Mouse (Mus musculus): ENCODE data around the gene Syt8. TPM values are rescaled to one million over a fixed set of nuclear protein-coding genes. Genes with fewer than 3 reads are reported as not detected.
A peak's percentile ranks its signal among the peaks of the same experiment; 100 is the strongest.

The Syt8 gene
- polyA plus RNA-seq, 1 experiment from 2014 or later: 0.32 TPM

GRCm38 (mm10) chr7:142446264-142446663 is 11.6 kb downstream of the Syt8 start:
- Histone ChIP-seq H3K9ac (ENCODE audit: low read length) (no peak overlapping the region), H3K4me2 (ENCODE audit: low read depth, low read length) (no peak overlapping the region), H3K9me3 (replicated peaks; ENCODE audit: control insufficient read depth, low read length) (no peaks in the 10 kb centered on the region), H3K27ac (ENCODE audit: low read length) (no peak overlapping the region), H3K4me3 (ENCODE audit: low read length) (no peak overlapping the region), H3K4me1 (ENCODE audit: control insufficient read depth, insufficient read depth, low read length) (peaks cover 18% of the 10 kb centered on the region), H3K36me3 (ENCODE audit: control insufficient read depth, insufficient read depth) (no peaks in the 10 kb centered on the region), H3K27me3 (ENCODE audit: control insufficient read depth, insufficient read depth, low read length) (no peaks in the 10 kb centered on the region)
- no peak for ATAC-seq (replicated peaks; ENCODE audit: extremely low read depth, insufficient read depth, low FRiP score)
- WGBS: 84% methylated on average over 4 of the region's 4 CpGs

GRCm38 (mm10) chr7:142449038-142449617 is 14.5 kb downstream of the Syt8 start:
- H3K4me2 ChIP-seq (ENCODE audit: low read depth, low read length): no peak overlapping the region
- peak overlapping the region; percentile 4; the same call in 1 of the 2 replicates for H3K27ac ChIP-seq (ENCODE audit: low read length)
- H3K9ac ChIP-seq (ENCODE audit: low read length): no peak overlapping the region
- H3K4me3 ChIP-seq (ENCODE audit: low read length): no peak overlapping the region
- H3K27me3 ChIP-seq (ENCODE audit: control insufficient read depth, insufficient read depth, low read length): no peaks in the 10 kb centered on the region
- H3K9me3 ChIP-seq (replicated peaks; ENCODE audit: control insufficient read depth, low read length): no peaks in the 10 kb centered on the region
- WGBS: 69% methylated on average over 6 of the region's 6 CpGs
- no peak for ATAC-seq (replicated peaks; ENCODE audit: extremely low read depth, insufficient read depth, low FRiP score)
- H3K36me3 ChIP-seq (ENCODE audit: control insufficient read depth, insufficient read depth): no peaks in the 10 kb centered on the region
- peaks cover 9% of the 10 kb centered on the region for H3K4me1 ChIP-seq (ENCODE audit: control insufficient read depth, insufficient read depth, low read length)

GRCm38 (mm10) chr7:142454706-142455105 is 20.1 kb downstream of the Syt8 start:
- no peak overlapping the region for H3K4me2 ChIP-seq (ENCODE audit: low read depth, low read length)
- peak overlapping the region; percentile 40; the same call in 1 of the 2 replicates for H3K9ac ChIP-seq (ENCODE audit: low read length)
- no peaks in the 10 kb centered on the region for H3K27me3 ChIP-seq (ENCODE audit: control insufficient read depth, insufficient read depth, low read length)
- WGBS: 61% methylated on average over 1 of the region's 1 CpGs
- H3K4me1 ChIP-seq (ENCODE audit: control insufficient read depth, insufficient read depth, low read length): peaks cover 49% of the 10 kb centered on the region
- ATAC-seq (replicated peaks; ENCODE audit: extremely low read depth, insufficient read depth, low FRiP score): no peak
- H3K9me3 ChIP-seq (replicated peaks; ENCODE audit: control insufficient read depth, low read length): no peaks in the 10 kb centered on the region
- H3K27ac ChIP-seq (ENCODE audit: low read length): peak overlapping the region; percentile 95
- H3K4me3 ChIP-seq (ENCODE audit: low read length): no peak overlapping the region
- H3K36me3 ChIP-seq (ENCODE audit: control insufficient read depth, insufficient read depth): no peaks in the 10 kb centered on the region

- Histone ChIP-seq H3K36me3 (ENCODE audit: control insufficient read depth, insufficient read depth) (no peaks in the 10 kb centered on the region), H3K27ac (ENCODE audit: low read length) (peak overlapping the region; percentile 95), H3K9ac (ENCODE audit: low read length) (no peak overlapping the region), H3K4me1 (ENCODE audit: control insufficient read depth, insufficient read depth, low read length) (peaks cover 54% of the 10 kb centered on the region), H3K4me3 (ENCODE audit: low read length) (no peak overlapping the region), H3K27me3 (ENCODE audit: control insufficient read depth, insufficient read depth, low read length) (no peaks in the 10 kb centered on the region), H3K9me3 (replicated peaks; ENCODE audit: control insufficient read depth, low read length) (no peaks in the 10 kb centered on the region), H3K4me2 (ENCODE audit: low read depth, low read length) (no peak overlapping the region)
- WGBS: 58% methylated on average over 2 of the region's 2 CpGs
- no peak for ATAC-seq (replicated peaks; ENCODE audit: extremely low read depth, insufficient read depth, low FRiP score)
Measured at GRCm38 (mm10) chr7:142455251-142455650, 20.6 kb downstream of the Syt8 start.

GRCm38 (mm10) chr7:142456806-142457205 is 22.2 kb downstream of the Syt8 start:
- Histone ChIP-seq H3K36me3 (ENCODE audit: control insufficient read depth, insufficient read depth) (no peaks in the 10 kb centered on the region), H3K27ac (ENCODE audit: low read length) (peak overlapping the region; percentile 95), H3K9ac (ENCODE audit: low read length) (no peak overlapping the region), H3K4me3 (ENCODE audit: low read length) (no peak overlapping the region), H3K9me3 (replicated peaks; ENCODE audit: control insufficient read depth, low read length) (no peaks in the 10 kb centered on the region), H3K4me1 (ENCODE audit: control insufficient read depth, insufficient read depth, low read length) (peaks cover 67% of the 10 kb centered on the region), H3K4me2 (ENCODE audit: low read depth, low read length) (no peak overlapping the region), H3K27me3 (ENCODE audit: control insufficient read depth, insufficient read depth, low read length) (no peaks in the 10 kb centered on the region)
- WGBS: 21% methylated on average over 3 of the region's 3 CpGs
- peak; percentile 53 for ATAC-seq (replicated peaks; ENCODE audit: extremely low read depth, insufficient read depth, low FRiP score)

GRCm38 (mm10) chr7:142457227-142457811 is 22.7 kb downstream of the Syt8 start:
- no peak overlapping the region for H3K4me2 ChIP-seq (ENCODE audit: low read depth, low read length)

GRCm38 (mm10) chr7:142458026-142458425 is 23.4 kb downstream of the Syt8 start:
- Histone ChIP-seq H3K9ac (ENCODE audit: low read length) (peak overlapping the region; percentile 55), H3K9me3 (replicated peaks; ENCODE audit: control insufficient read depth, low read length) (no peaks in the 10 kb centered on the region), H3K27ac (ENCODE audit: low read length) (peak overlapping the region; percentile 95), H3K4me2 (ENCODE audit: low read depth, low read length) (no peak overlapping the region), H3K27me3 (ENCODE audit: control insufficient read depth, insufficient read depth, low read length) (no peaks in the 10 kb centered on the region), H3K4me1 (ENCODE audit: control insufficient read depth, insufficient read depth, low read length) (peaks cover 78% of the 10 kb centered on the region), H3K36me3 (ENCODE audit: control insufficient read depth, insufficient read depth) (no peaks in the 10 kb centered on the region), H3K4me3 (ENCODE audit: low read length) (no peak overlapping the region)
- peak; percentile 8; the same call in 1 of the 2 replicates for ATAC-seq (replicated peaks; ENCODE audit: extremely low read depth, insufficient read depth, low FRiP score)
- WGBS: 5% methylated on average over 2 of the region's 2 CpGs

More at GRCm38 (mm10) chr7:142457227-142457811, 22.7 kb downstream of the Syt8 start:
- Histone ChIP-seq H3K4me3 (ENCODE audit: low read length) (no peak overlapping the region), H3K9ac (ENCODE audit: low read length) (peak overlapping the region; percentile 12), H3K27ac (ENCODE audit: low read length) (peak overlapping the region; percentile 95), H3K9me3 (replicated peaks; ENCODE audit: control insufficient read depth, low read length) (no peaks in the 10 kb centered on the region), H3K27me3 (ENCODE audit: control insufficient read depth, insufficient read depth, low read length) (no peaks in the 10 kb centered on the region), H3K4me1 (ENCODE audit: control insufficient read depth, insufficient read depth, low read length) (peaks cover 72% of the 10 kb centered on the region), H3K36me3 (ENCODE audit: control insufficient read depth, insufficient read depth) (no peaks in the 10 kb centered on the region)
- peak; percentile 30 for ATAC-seq (replicated peaks; ENCODE audit: extremely low read depth, insufficient read depth, low FRiP score)
- 11% methylated on average over 3 of the region's 3 CpGs for WGBS

- H3K27me3 ChIP-seq (ENCODE audit: control insufficient read depth, insufficient read depth, low read length): no peaks in the 10 kb centered on the region
- no peaks in the 10 kb centered on the region for H3K36me3 ChIP-seq (ENCODE audit: control insufficient read depth, insufficient read depth)
- H3K9ac ChIP-seq (ENCODE audit: low read length): peak overlapping the region; percentile 45
- ATAC-seq (replicated peaks; ENCODE audit: extremely low read depth, insufficient read depth, low FRiP score): no peak
- H3K9me3 ChIP-seq (replicated peaks; ENCODE audit: control insufficient read depth, low read length): no peaks in the 10 kb centered on the region
- 39% methylated on average over 5 of the region's 5 CpGs for WGBS
- peaks cover 81% of the 10 kb centered on the region for H3K4me1 ChIP-seq (ENCODE audit: control insufficient read depth, insufficient read depth, low read length)
- peak overlapping the region; percentile 95 for H3K27ac ChIP-seq (ENCODE audit: low read length)
- H3K4me3 ChIP-seq (ENCODE audit: low read length): no peak overlapping the region
- H3K4me2 ChIP-seq (ENCODE audit: low read depth, low read length): peak overlapping the region; percentile 28; the same call in 1 of the 2 replicates
Measured at GRCm38 (mm10) chr7:142458676-142459298, 24.1 kb downstream of the Syt8 start.

GRCm38 (mm10) chr7:142459299-142459691 is 24.6 kb downstream of the Syt8 start:
- H3K4me1 ChIP-seq (ENCODE audit: control insufficient read depth, insufficient read depth, low read length): peaks cover 78% of the 10 kb centered on the region
- no peaks in the 10 kb centered on the region for H3K36me3 ChIP-seq (ENCODE audit: control insufficient read depth, insufficient read depth)
- peak overlapping the region; percentile 28; the same call in 1 of the 2 replicates for H3K4me2 ChIP-seq (ENCODE audit: low read depth, low read length)
- H3K4me3 ChIP-seq (ENCODE audit: low read length): no peak overlapping the region
- WGBS: 38% methylated on average over 2 of the region's 2 CpGs
- peak overlapping the region; percentile 95 for H3K27ac ChIP-seq (ENCODE audit: low read length)
- no peaks in the 10 kb centered on the region for H3K27me3 ChIP-seq (ENCODE audit: control insufficient read depth, insufficient read depth, low read length)
- no peaks in the 10 kb centered on the region for H3K9me3 ChIP-seq (replicated peaks; ENCODE audit: control insufficient read depth, low read length)
- peak; percentile 70 for ATAC-seq (replicated peaks; ENCODE audit: extremely low read depth, insufficient read depth, low FRiP score)
- peak overlapping the region; percentile 45 for H3K9ac ChIP-seq (ENCODE audit: low read length)
